Mouse (Mus musculus): ENCODE data around the gene Omt2b.

DNA sequence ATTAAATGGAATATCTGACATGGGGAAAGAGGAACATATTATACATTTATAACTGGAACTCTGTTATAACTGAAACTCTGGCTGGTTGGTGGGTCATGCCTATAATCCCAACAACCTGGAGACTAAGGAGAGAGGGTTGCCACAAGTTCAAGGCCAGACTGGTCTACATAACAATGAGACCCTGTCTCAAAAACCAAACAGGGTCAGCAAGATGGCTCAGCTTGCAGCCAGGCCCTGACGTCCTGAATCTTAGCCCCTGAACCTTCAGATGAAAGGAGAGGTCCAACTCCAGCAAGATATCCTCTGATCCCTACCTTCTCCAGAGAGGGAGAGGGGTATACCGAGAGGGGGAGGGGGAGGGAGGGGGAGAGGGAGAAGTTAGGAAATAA, 33.1 kb downstream of the Omt2b start:
- no peak for TF ChIP-seq POLR2A (IDR thresholded peaks at IDR 0.05; ENCODE audit: low read depth, low read length)
- TF ChIP-seq CTCF (conservative IDR thresholded peaks at IDR 0.05; ENCODE audit: insufficient read depth, insufficient read length, low read depth, low read length): no peak
